ENCODE assay signal across 13 mouse cellular contexts in genomic region chr10:127543916-127544315, GRCm38 (mm10). TPM values are rescaled to one million over a fixed set of nuclear protein-coding genes. Genes with fewer than 3 reads are reported as not detected.
"Had no signal": no experiment of that assay in that cellular context is flagged by ENCODE, and none has a peak within 500 bp of the region (broad histone marks: within the 10 kb centered on the region; RNA-seq: fewer than 3 reads in every experiment).

No protein-coding gene starts in this region.

- DNase-seq: gastrocnemius, postnatal 14 days; gastrocnemius, postnatal 36 days; heart, adult 18-20 months; heart, postnatal 10 days; heart, postnatal 4 days; kidney, adult 18-20 months; kidney, adult 8-10 months; kidney, postnatal 14 days; kidney, postnatal 36 days; liver; liver, embryonic 13.5 days had no signal

RNA-seq across cellular contexts. Expression of gene Nxph4, which starts 9.6 kb away (rescaled TPM):
- polyA plus RNA-seq: inflammation-experienced regulatory T-cells, adult 6 months had no signal

RNA-seq across cellular contexts. Expression of gene Ndufa4l2, which starts 29.1 kb away (rescaled TPM):
- polyA plus RNA-seq: inflammation-experienced regulatory T-cells, adult 6 months had no signal

RNA-seq across cellular contexts. Expression of gene Stac3, which starts 42.4 kb away (rescaled TPM):
- polyA plus RNA-seq: hindbrain, embryonic 14.5 days had no signal
